Mouse (Mus musculus): Measurements from ENCODE around the gene Cnih4.

Gene Cnih4

GRCm38 (mm10) chr1:181143950-181144836 is at the start of gene Cnih4, which contains the start of gene Nvl:
Cnih4 (plus strand) TSS chr1:181144693.
Nvl (minus strand) TSS chr1:181144204.
- peak; percentile 92 to 94 for DNase-seq (ENCODE audit: low spot score in 2 of 2)

- DNase-seq (ENCODE audit: low spot score in 2 of 2): no peak
These were observed 27.4 kb upstream of the Cnih4 start for GRCm38 (mm10) chr1:181117112-181117511.

GRCm38 (mm10) chr1:181124145-181124544 is 20.3 kb upstream of the Cnih4 start:
- DNase-seq (ENCODE audit: low spot score in 2 of 2): no peak

- DNase-seq (ENCODE audit: low spot score in 2 of 2): no peak
These were observed 18.6 kb upstream of the Cnih4 start for GRCm38 (mm10) chr1:181125916-181126315.

GRCm38 (mm10) chr1:181126766-181127165 is 17.7 kb upstream of the Cnih4 start:
- DNase-seq (ENCODE audit: low spot score in 2 of 2): no peak

GRCm38 (mm10) chr1:181131915-181132314 is 12.6 kb upstream of the Cnih4 start:
- DNase-seq (ENCODE audit: low spot score in 2 of 2): no peak

- no peak for DNase-seq (ENCODE audit: low spot score in 2 of 2)
These were observed 5.8 kb upstream of the Cnih4 start for GRCm38 (mm10) chr1:181138730-181139129.

- DNase-seq (ENCODE audit: low spot score in 2 of 2): no peak
These were observed 914 bp upstream of the Cnih4 start for GRCm38 (mm10) chr1:181143609-181143949.

GRCm38 (mm10) chr1:181144966-181145365 is 473 bp downstream of the Cnih4 start:
- peak in 1 of 2 experiments; percentile 34 for DNase-seq (ENCODE audit: low spot score in 2 of 2)

GRCm38 (mm10) chr1:181146187-181146586 is 1.7 kb downstream of the Cnih4 start:
- DNase-seq (ENCODE audit: low spot score in 2 of 2): no peak

- peak in 1 of 2 experiments; percentile 31 for DNase-seq (ENCODE audit: low spot score in 2 of 2)
These were observed 4.0 kb downstream of the Cnih4 start for GRCm38 (mm10) chr1:181148540-181148939.

- DNase-seq (ENCODE audit: low spot score in 2 of 2): no peak
These were observed 5.0 kb downstream of the Cnih4 start for GRCm38 (mm10) chr1:181149373-181150017.

GRCm38 (mm10) chr1:181150431-181150826 is 5.9 kb downstream of the Cnih4 start:
- DNase-seq (ENCODE audit: low spot score in 2 of 2): no peak

- peak; percentile 86 to 98 for DNase-seq (ENCODE audit: low spot score in 2 of 2)
These were observed 6.5 kb downstream of the Cnih4 start for GRCm38 (mm10) chr1:181150827-181151534.

- DNase-seq (ENCODE audit: low spot score in 2 of 2): no peak
These were observed 7.0 kb downstream of the Cnih4 start for GRCm38 (mm10) chr1:181151541-181151940.

- DNase-seq (ENCODE audit: low spot score in 2 of 2): no peak
These were observed 23.3 kb downstream of the Cnih4 start for GRCm38 (mm10) chr1:181167816-181168215.

GRCm38 (mm10) chr1:181168377-181168776 is 23.9 kb downstream of the Cnih4 start:
- DNase-seq (ENCODE audit: low spot score in 2 of 2): no peak

GRCm38 (mm10) chr1:181170210-181170609 is 25.7 kb downstream of the Cnih4 start:
- DNase-seq (ENCODE audit: low spot score in 2 of 2): peak in 1 of 2 experiments; percentile 57

GRCm38 (mm10) chr1:181188925-181189324 is 44.4 kb downstream of the Cnih4 start:
- no peak for DNase-seq (ENCODE audit: low spot score in 2 of 2)

- DNase-seq (ENCODE audit: low spot score in 2 of 2): no peak
These were observed 55.0 kb downstream of the Cnih4 start for GRCm38 (mm10) chr1:181199446-181199845.

GRCm38 (mm10) chr1:181210147-181210546 is 65.7 kb downstream of the Cnih4 start:
- DNase-seq (ENCODE audit: low spot score in 2 of 2): no peak

Measured in spleen, postnatal 10 days (tissue).